Mouse (Mus musculus): Measurements from ENCODE around the gene Cerkl.

Gene Cerkl

DNA sequence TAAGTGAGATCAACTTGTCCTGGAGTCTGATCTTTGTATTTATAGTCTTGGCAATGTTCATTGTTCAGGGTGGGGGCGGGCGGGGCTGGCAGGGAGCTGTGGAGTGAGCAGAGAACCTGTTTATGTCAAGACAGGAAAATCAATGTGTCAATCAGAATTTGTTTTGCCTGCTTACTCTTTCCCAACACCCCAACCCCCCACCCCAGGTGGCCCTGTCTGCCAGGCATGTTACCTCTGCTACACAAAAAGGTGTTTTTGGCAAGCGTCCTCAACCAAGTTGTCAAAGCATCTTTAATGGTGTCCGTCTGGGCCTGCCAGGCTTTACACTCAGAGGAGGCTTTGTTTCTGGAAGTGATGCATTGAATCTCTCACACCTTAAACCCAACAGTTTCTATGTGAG is 141.5 kb downstream of the Cerkl start:
- no peak for DNase-seq (ENCODE audit: low spot score in 2 of 2)

DNA sequence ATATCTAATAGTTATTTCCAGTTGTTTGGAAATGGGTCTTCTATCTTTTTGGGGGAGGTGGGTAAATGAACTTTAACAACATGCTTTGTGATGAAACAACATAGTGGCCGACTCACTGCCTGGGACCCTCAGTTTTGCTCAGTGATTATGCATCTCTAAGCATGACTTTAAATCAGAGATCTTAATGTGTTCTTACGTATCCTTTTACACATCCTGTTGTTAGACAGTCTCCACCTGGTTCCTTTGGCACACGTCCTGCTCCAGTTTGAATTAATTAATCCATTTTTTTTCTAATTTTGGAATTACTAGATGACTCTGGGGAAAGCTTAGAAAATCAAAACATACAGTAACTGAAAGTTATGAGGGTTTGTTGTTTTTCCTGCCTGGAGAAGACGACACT is 144.1 kb downstream of the Cerkl start:
- DNase-seq (ENCODE audit: low spot score in 2 of 2) = no peak

DNA sequence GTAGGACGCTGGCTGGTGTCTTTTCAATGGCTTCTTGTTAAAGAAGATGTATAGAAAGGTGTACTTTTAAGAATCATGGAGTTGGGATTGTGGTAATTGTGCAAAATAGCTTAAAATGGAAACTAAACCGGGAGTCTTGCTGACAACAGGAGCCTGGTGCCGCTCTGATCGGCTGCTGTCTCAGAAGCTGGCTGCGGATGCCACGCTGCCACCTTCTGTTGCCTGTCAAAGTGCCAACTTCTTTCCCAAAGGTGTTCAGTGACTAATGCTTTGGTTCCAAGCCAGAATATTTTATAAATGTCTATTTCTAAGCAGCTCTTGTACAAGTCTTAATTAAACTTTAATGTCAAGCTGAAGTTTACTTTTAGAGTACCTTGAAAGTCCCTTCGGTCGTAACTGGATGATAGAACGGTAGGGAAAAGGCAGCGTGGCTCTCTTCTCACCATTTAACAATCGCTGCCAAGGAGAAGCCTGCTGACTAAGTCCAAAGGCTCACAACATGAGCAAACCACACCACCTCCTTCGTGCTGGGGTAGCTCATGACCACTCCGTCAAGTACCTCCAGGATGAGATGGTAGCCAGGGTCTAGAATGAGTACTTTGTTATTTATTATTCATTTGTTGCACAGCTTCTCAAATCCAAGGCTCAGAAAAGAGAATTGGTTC is 147.0 kb downstream of the Cerkl start:
- no peak for DNase-seq (ENCODE audit: low spot score in 2 of 2)

DNA sequence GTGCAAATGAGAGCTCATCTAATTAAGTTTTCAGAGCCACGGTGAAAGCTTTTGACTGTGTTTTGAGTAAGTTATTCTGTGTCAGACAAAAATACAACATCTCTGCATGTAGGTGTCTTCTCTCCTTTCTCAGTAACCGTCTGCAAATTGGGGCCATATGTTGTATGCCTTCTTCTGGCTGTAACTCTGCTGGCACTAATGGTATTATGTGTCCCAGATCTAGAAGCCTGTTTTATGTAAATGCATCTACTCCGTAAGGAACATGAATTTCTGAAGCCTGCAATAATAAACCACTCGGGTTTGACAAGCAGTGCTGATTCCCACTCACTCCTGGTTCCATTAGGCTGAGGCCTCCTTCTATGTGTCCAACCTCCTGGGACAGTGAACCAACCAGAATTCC is 149.0 kb downstream of the Cerkl start:
- no peak for DNase-seq (ENCODE audit: low spot score in 2 of 2)

DNA sequence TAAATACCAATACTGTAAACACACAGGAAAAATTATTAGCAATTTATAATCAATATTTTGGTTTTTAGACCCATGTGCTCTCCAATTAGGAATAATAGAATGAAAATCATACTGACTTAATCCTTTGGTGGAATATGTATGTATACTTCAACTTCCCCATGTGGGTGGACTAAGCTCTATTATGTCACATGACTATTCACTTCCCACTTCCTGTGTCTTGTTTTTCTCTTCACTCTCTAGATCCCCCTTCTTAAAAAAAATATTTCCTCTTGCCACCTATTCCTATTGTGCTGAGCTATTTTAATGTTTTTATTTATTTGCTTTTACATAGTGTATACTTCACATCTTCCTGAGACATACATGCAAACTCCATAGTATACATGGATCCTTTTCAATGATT is 154.2 kb downstream of the Cerkl start:
- DNase-seq (ENCODE audit: low spot score in 2 of 2) = no peak

DNA sequence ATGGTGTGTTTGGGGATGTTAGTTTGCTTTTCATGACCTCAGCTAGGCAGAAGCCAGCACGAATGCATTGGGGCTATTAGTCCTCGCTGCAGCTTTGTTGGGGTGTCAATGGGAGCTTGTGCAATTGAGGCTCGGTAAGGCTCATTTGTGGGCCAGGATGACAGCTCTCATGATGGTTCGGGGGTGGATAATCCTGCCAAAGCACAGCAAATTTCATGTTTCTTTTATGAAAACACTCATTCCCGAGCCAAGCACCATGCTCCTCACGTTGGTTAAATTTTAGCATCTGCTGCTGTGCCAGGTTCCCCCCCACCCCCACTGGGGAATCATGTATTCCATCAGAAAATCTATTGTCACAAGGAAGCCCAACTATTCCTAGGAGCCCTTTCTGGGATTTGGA is 164.2 kb downstream of the Cerkl start:
- no peak for DNase-seq (ENCODE audit: low spot score in 2 of 2)

DNA sequence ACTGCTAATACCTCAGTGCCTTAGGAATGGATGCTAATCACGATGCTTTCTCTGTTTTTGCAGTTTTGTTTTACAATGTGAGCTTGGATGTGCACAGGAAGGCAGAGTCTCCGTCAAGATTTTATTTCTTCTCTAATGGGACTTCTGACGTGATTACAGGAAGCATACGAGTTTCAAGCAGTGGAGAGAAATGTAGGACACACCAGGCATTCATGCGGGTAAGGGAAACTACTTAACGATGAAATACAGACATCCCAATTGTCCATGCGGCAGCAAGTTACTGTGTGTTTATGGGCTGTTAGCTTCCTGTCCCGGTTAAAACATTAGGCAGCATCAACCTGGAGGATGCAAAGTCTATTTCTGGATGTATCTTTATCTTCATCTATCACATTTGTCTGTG is 164.7 kb downstream of the Cerkl start:
- DNase-seq (ENCODE audit: low spot score in 2 of 2) = no peak

DNA sequence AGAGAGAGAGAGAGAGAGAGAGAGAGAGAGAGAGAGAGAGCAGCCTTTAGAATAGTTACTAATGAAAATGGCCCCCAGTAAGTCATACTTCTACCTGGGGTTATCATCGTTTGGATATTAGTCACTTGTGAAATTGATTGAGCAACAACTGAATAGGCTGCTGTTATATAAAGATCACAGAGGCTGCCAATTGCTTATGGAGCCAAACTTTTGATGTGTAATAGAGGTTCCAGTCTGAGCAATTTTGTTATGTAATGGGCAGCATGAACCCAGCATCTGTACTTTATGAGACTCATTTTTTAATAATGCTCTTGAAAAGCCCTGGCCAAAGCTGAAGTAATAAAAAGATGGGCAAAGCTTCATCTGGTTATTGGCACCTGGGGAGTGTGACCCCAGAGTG is 166.4 kb downstream of the Cerkl start:
- no peak for DNase-seq (ENCODE audit: low spot score in 2 of 2)

DNA sequence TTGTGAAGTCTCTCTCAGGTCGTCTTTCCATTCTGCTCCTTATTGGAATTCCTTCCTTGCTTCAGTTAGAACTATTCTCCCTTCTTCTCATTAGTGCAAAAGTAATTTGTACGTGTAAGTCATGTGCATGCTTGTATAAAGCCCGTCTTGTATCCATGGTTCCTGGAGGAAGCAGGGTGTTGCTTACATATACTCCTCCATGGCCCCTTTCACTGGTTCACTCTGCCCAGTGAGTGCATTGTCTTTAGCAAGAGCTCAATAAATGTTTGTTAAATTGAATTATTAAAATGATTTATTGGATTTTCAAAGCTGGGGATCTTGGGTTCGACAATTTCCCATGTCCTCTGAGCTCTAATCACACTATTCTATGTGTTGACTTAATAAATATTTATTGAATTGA is 172.4 kb downstream of the Cerkl start:
- DNase-seq (ENCODE audit: low spot score in 2 of 2) = no peak

Data from frontal cortex, postnatal 25 days (tissue).